Mouse (Mus musculus): ENCODE results near the gene Hdgf. TPM values are rescaled to one million over a fixed set of nuclear protein-coding genes. Genes with fewer than 3 reads are reported as not detected.

The Hdgf gene
- total RNA-seq, 2 experiments from 2014 or later = 108 to 112 TPM

- intact Hi-C loops (cut with DNase I) = loop anchor here (1.0 kb wide), 3 partner anchors 26 to 136 kb away; no protein-coding TSS in a partner anchor
- peak; percentile 37 for DNase-seq (ENCODE audit: low spot score)
Observed at GRCm38 (mm10) chr3:87935776-87936175, 29.7 kb downstream of the Hdgf start.

GRCm38 (mm10) chr3:87940611-87941010 is 34.5 kb downstream of the Hdgf start:
- DNase-seq (ENCODE audit: low spot score) = no peak
- intact Hi-C loops (cut with DNase I) = no loop called here

- intact Hi-C loops (cut with DNase I) = no loop called here
- DNase-seq (ENCODE audit: low spot score) = no peak
Observed at GRCm38 (mm10) chr3:87942471-87942870, 36.4 kb downstream of the Hdgf start.

GRCm38 (mm10) chr3:87943586-87943985 is 37.5 kb downstream of the Hdgf start:
- intact Hi-C loops (cut with DNase I) = no loop called here
- DNase-seq (ENCODE audit: low spot score) = no peak

- intact Hi-C loops (cut with DNase I) = no loop called here
- DNase-seq (ENCODE audit: low spot score) = peak; percentile 36
Observed at GRCm38 (mm10) chr3:87944838-87945600, 38.9 kb downstream of the Hdgf start.

GRCm38 (mm10) chr3:87945781-87946540 is 39.8 kb downstream of the Hdgf start:
- DNase-seq (ENCODE audit: low spot score) = no peak
- intact Hi-C loops (cut with DNase I) = no loop called here

GRCm38 (mm10) chr3:87946541-87946860 is 40.4 kb downstream of the Hdgf start:
- intact Hi-C loops (cut with DNase I) = no loop called here
- no peak for DNase-seq (ENCODE audit: low spot score)

GRCm38 (mm10) chr3:87947056-87947810 is 41.1 kb downstream of the Hdgf start:
- DNase-seq (ENCODE audit: low spot score) = no peak
- intact Hi-C loops (cut with DNase I) = no loop called here

- intact Hi-C loops (cut with DNase I) = no loop called here
- no peak for DNase-seq (ENCODE audit: low spot score)
Observed at GRCm38 (mm10) chr3:87947811-87948199, 41.7 kb downstream of the Hdgf start.

- intact Hi-C loops (cut with DNase I) = no loop called here
- DNase-seq (ENCODE audit: low spot score) = no peak
Observed at GRCm38 (mm10) chr3:87948378-87949265, 42.5 kb downstream of the Hdgf start, which contains the start of gene Crabp2. TSS of gene Crabp2 (plus strand) at chr3:87948666.

- no peak for DNase-seq (ENCODE audit: low spot score)
- intact Hi-C loops (cut with DNase I) = no loop called here
Observed at GRCm38 (mm10) chr3:87949266-87949954, 43.3 kb downstream of the Hdgf start.

GRCm38 (mm10) chr3:87949955-87950515 is 43.9 kb downstream of the Hdgf start:
- intact Hi-C loops (cut with DNase I) = no loop called here
- DNase-seq (ENCODE audit: low spot score) = no peak

- no peak for DNase-seq (ENCODE audit: low spot score)
- intact Hi-C loops (cut with DNase I) = no loop called here
Observed at GRCm38 (mm10) chr3:87951946-87952345, 45.8 kb downstream of the Hdgf start.

- intact Hi-C loops (cut with DNase I) = no loop called here
Observed at GRCm38 (mm10) chr3:87952440-87952839, 46.3 kb downstream of the Hdgf start.

GRCm38 (mm10) chr3:87958056-87958455 is 51.9 kb downstream of the Hdgf start:
- intact Hi-C loops (cut with DNase I) = no loop called here

More at GRCm38 (mm10) chr3:87952440-87952839, 46.3 kb downstream of the Hdgf start:
- no peak for DNase-seq (ENCODE audit: low spot score)

GRCm38 (mm10) chr3:87958476-87958875 is 52.4 kb downstream of the Hdgf start:
- intact Hi-C loops (cut with DNase I) = no loop called here
- DNase-seq (ENCODE audit: low spot score) = no peak

More at GRCm38 (mm10) chr3:87958056-87958455, 51.9 kb downstream of the Hdgf start:
- no peak for DNase-seq (ENCODE audit: low spot score)

- intact Hi-C loops (cut with DNase I) = no loop called here
Observed at GRCm38 (mm10) chr3:87958967-87959366, 52.8 kb downstream of the Hdgf start.

GRCm38 (mm10) chr3:87959371-87959770 is 53.2 kb downstream of the Hdgf start:
- intact Hi-C loops (cut with DNase I) = no loop called here
- no peak for DNase-seq (ENCODE audit: low spot score)

More at GRCm38 (mm10) chr3:87958967-87959366, 52.8 kb downstream of the Hdgf start:
- no peak for DNase-seq (ENCODE audit: low spot score)

- intact Hi-C loops (cut with DNase I) = no loop called here
Observed at GRCm38 (mm10) chr3:87960191-87960585, 54.1 kb downstream of the Hdgf start.

More at GRCm38 (mm10) chr3:87960191-87960585, 54.1 kb downstream of the Hdgf start:
- DNase-seq (ENCODE audit: low spot score) = no peak
